Mouse (Mus musculus) myocyte (in vitro differentiated cells): ENCODE results near the gene Hnrnpc. TPM values are rescaled to one million over a fixed set of nuclear protein-coding genes. Genes with fewer than 3 reads are reported as not detected.

ENCODE experiments used
- H3K27me3 ChIP-seq: one replicate; pipeline ENCODE4 v1.6.1; 2011; ENCODE audit not compliant: control insufficient read depth, insufficient read depth, insufficient read length
- H3K36me3 ChIP-seq: one replicate; pipeline ENCODE4 v1.6.1; 2011; ENCODE audit not compliant: control insufficient read depth, insufficient read depth
- H3K4me2 ChIP-seq: one replicate; pipeline ENCODE4 v1.6.1; 2011; ENCODE audit warnings: low read depth, control low read depth
- H3K4me3 ChIP-seq: one replicate; pipeline ENCODE4 v1.5.1; 2011; ENCODE audit warnings: mild to moderate bottlenecking, control low read depth, moderate library complexity
- H3K79me2 ChIP-seq: one replicate; pipeline ENCODE4 v1.6.1; 2011; ENCODE audit not compliant: control insufficient read depth, insufficient read depth
- H3ac ChIP-seq: one replicate; pipeline ENCODE4 v1.6.1; 2011; ENCODE audit not compliant: control insufficient read depth, insufficient read length
- CEBPB ChIP-seq: IDR thresholded peaks from 2 replicates; pipeline ENCODE4 v1.6.1; 2011; ENCODE audit warnings: mild to moderate bottlenecking, moderate library complexity; ENCODE audit not compliant: poor library complexity, insufficient read depth, severe bottlenecking
- E2F4 ChIP-seq: IDR thresholded peaks from one replicate; pipeline ENCODE4 v1.6.1; 2011; ENCODE audit warnings: mild to moderate bottlenecking, control low read depth, moderate library complexity; ENCODE audit not compliant: insufficient read depth
- MAX ChIP-seq: IDR thresholded peaks from one replicate; pipeline ENCODE4 v1.6.1; 2011; ENCODE audit warnings: low read depth, mild to moderate bottlenecking, control low read depth
- MYOD1 ChIP-seq, 3 experiments: IDR thresholded peaks; one replicate each; pipeline ENCODE4 v1.6.1; 2011; ENCODE audit warnings: control low read depth in 2 of 3, low read depth in 2 of 3, mild to moderate bottlenecking in 2 of 3, moderate library complexity in 1 of 3; ENCODE audit not compliant: insufficient read length in 2 of 3, control insufficient read depth in 1 of 3
- MYOG ChIP-seq, 3 experiments: IDR thresholded peaks; one replicate each; pipeline ENCODE4 v1.6.1; 2011; ENCODE audit warnings: control low read depth in 2 of 3, low read depth in 2 of 3, mild to moderate bottlenecking in 2 of 3; ENCODE audit not compliant: insufficient read length in 2 of 3, control insufficient read depth in 1 of 3, insufficient read depth in 1 of 3
- POLR2A ChIP-seq: IDR thresholded peaks from one replicate; pipeline ENCODE4 v1.6.1; 2011; ENCODE audit warnings: low read depth, mild to moderate bottlenecking, control low read depth, moderate library complexity; ENCODE audit not compliant: insufficient read length
- POLR2AphosphoS2 ChIP-seq: IDR thresholded peaks from one replicate; pipeline ENCODE4 v1.6.1; 2011; ENCODE audit warnings: low read depth, control low read depth; ENCODE audit not compliant: insufficient read length
- REST ChIP-seq: IDR thresholded peaks from one replicate; pipeline ENCODE4 v1.6.1; 2011; ENCODE audit warnings: mild to moderate bottlenecking, control low read depth, moderate library complexity; ENCODE audit not compliant: insufficient read depth, insufficient read length
- SRF ChIP-seq: IDR thresholded peaks from one replicate; pipeline ENCODE4 v1.6.1; 2011; ENCODE audit warnings: low read depth; ENCODE audit not compliant: control insufficient read depth, insufficient read length
- TCF12 ChIP-seq: IDR thresholded peaks from one replicate; pipeline ENCODE4 v1.6.1; 2011; ENCODE audit warnings: mild to moderate bottlenecking, control low read depth; ENCODE audit not compliant: poor library complexity, insufficient read depth, severe bottlenecking
- TCF3 ChIP-seq: IDR thresholded peaks from one replicate; pipeline ENCODE4 v1.6.1; 2011; ENCODE audit warnings: low read depth, control low read depth; ENCODE audit not compliant: insufficient read length
- USF1 ChIP-seq: IDR thresholded peaks from one replicate; pipeline ENCODE4 v1.6.1; 2011; ENCODE audit warnings: low read depth, mild to moderate bottlenecking, control low read depth, moderate library complexity
- polyA plus RNA-seq: library from polyadenylated mRNA; unstranded; fragments of >200 nt; fragmentation: generic; extraction: Trizol; gene quantifications from one replicate; pipeline ENCODE4 v1.2.1, GENCODE M21; 2012; ENCODE audit warnings: missing spikeins

The Hnrnpc gene
- polyA plus RNA-seq, 1 experiment: 147 TPM

DNA sequence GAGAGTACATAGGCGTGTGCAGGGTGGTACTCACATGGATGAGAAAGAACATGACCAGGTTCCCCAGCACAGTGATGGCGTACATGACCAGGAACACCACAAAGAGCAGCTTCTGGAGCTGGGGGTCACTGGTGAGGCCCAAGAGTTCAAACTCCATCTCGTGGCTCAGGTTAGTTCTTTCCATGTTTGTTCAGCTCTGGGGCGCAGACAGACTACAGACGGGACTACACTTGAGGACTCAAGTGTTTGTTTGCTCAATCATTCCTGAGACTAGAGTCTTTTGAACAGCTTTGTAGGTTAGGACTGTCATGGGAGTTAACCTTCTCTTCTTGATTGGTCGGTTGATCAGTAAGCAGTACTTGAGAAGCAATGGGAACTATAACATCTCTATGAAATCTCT lies 67.9 kb downstream of the Hnrnpc start:
- no peak for TF ChIP-seq MYOG (IDR thresholded peaks at IDR 0.05; ENCODE audit: control insufficient read depth in 1 of 3, insufficient read depth in 1 of 3, insufficient read length in 2 of 3, low read depth in 2 of 3)
- TF ChIP-seq E2F4: no peak
- no peak for TF ChIP-seq POLR2A
- no peak for TF ChIP-seq SRF
- TF ChIP-seq MYOD1 (IDR thresholded peaks at IDR 0.05; ENCODE audit: control insufficient read depth in 1 of 3, insufficient read length in 2 of 3, low read depth in 2 of 3): no peak
- no peak for TF ChIP-seq TCF12
- no peak for TF ChIP-seq TCF3
- no peak for TF ChIP-seq USF1
- TF ChIP-seq MAX: no peak
- TF ChIP-seq CEBPB: no peak
- TF ChIP-seq POLR2AphosphoS2: no peak
- TF ChIP-seq REST: no peak
- H3K4me2 ChIP-seq: no peak overlapping the region
- H3ac ChIP-seq: no peak overlapping the region
- H3K36me3 ChIP-seq: no peaks in the 10 kb centered on the region
- H3K4me3 ChIP-seq: no peak overlapping the region
- H3K79me2 ChIP-seq: no peaks in the 10 kb centered on the region
- no peaks in the 10 kb centered on the region for H3K27me3 ChIP-seq

DNA sequence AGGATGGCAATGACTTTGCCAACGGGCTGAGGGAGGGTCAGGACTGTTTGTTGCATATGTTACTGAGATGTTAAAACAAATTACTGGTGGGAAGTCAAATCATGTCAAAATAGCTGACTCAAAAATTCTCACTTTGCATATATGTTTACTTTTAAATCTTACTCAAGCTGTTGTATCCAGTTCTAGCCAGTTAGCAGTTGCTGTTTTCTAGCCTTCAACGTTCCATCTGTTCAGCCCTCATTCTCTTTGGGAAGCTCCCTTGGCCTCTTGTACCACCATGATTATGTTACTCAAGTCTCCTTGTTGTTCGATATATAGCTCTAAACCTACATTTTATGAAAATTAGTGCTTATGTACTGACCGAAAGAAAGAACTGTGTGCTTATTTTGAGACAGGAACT lies 77.5 kb downstream of the Hnrnpc start:
- no peak overlapping the region for H3K4me3 ChIP-seq
- no peaks in the 10 kb centered on the region for H3K79me2 ChIP-seq
- H3K4me2 ChIP-seq: no peak overlapping the region
- TF ChIP-seq TCF3: no peak
- no peak for TF ChIP-seq CEBPB
- TF ChIP-seq POLR2AphosphoS2: no peak
- no peak for TF ChIP-seq MYOD1 (IDR thresholded peaks at IDR 0.05; ENCODE audit: control insufficient read depth in 1 of 3, insufficient read length in 2 of 3, low read depth in 2 of 3)
- no peaks in the 10 kb centered on the region for H3K27me3 ChIP-seq
- no peak overlapping the region for H3ac ChIP-seq
- H3K36me3 ChIP-seq: no peaks in the 10 kb centered on the region

DNA sequence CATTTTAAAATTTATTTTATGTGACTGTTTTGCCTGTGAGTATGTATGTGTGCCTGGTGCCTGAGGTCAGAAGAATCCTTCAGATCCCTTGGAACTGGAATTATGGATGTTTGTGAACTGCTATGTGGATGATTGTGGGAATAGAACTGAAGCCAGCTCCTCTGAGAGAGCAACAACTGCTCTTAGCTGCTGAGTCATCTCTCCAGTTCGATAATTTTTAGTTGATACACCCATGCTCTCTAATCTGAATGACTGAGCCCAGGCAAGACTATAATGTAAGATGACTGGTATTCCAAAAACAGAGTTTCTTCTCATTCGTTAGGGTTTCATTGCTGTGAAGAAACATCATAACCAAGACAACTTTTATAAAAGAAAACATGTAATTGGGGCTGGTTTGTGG lies 79.7 kb downstream of the Hnrnpc start:
- no peaks in the 10 kb centered on the region for H3K36me3 ChIP-seq
- no peak overlapping the region for H3ac ChIP-seq
- no peaks in the 10 kb centered on the region for H3K27me3 ChIP-seq
- no peak overlapping the region for H3K4me3 ChIP-seq
- no peak overlapping the region for H3K4me2 ChIP-seq
- H3K79me2 ChIP-seq: no peaks in the 10 kb centered on the region
- TF ChIP-seq MAX: no peak
- TF ChIP-seq TCF3: no peak
- no peak for TF ChIP-seq TCF12
- no peak for TF ChIP-seq MYOD1 (IDR thresholded peaks at IDR 0.05; ENCODE audit: control insufficient read depth in 1 of 3, insufficient read length in 2 of 3, low read depth in 2 of 3)
- no peak for TF ChIP-seq POLR2AphosphoS2
- no peak for TF ChIP-seq REST
- TF ChIP-seq E2F4: no peak
- no peak for TF ChIP-seq CEBPB
- TF ChIP-seq USF1: no peak
- TF ChIP-seq SRF: no peak
- no peak for TF ChIP-seq MYOG (IDR thresholded peaks at IDR 0.05; ENCODE audit: control insufficient read depth in 1 of 3, insufficient read depth in 1 of 3, insufficient read length in 2 of 3, low read depth in 2 of 3)
- TF ChIP-seq POLR2A: no peak

Other genes with a start within 250 kb of the Hnrnpc start
- gene Mettl17, start 219.2 kb downstream of the Hnrnpc start, polyA plus RNA-seq: 24.1 TPM
- 0.12 TPM for gene Slc39a2, start 211.1 kb downstream of the Hnrnpc start, polyA plus RNA-seq
- 31.8 TPM for gene Ndrg2, start 189.9 kb downstream of the Hnrnpc start, polyA plus RNA-seq
- not detected for gene Tppp2, start 185.6 kb downstream of the Hnrnpc start, polyA plus RNA-seq
- not detected for gene Rnase13, start 181.3 kb downstream of the Hnrnpc start, polyA plus RNA-seq
- gene Arhgef40, start 119.3 kb downstream of the Hnrnpc start, polyA plus RNA-seq: 35.0 TPM
- gene Tmem253, start 88.4 kb downstream of the Hnrnpc start, polyA plus RNA-seq: 0.34 TPM
- 13.6 TPM for gene Zfp219, start 83.3 kb downstream of the Hnrnpc start, polyA plus RNA-seq
- gene Olfr221, start 61.6 kb downstream of the Hnrnpc start, polyA plus RNA-seq: not detected
- gene Rpgrip1, start 6.7 kb upstream of the Hnrnpc start, polyA plus RNA-seq: 0.47 TPM
- 11.7 TPM for gene Supt16, start 93.4 kb upstream of the Hnrnpc start, polyA plus RNA-seq
- 19.6 TPM for gene Chd8, start 153.8 kb upstream of the Hnrnpc start, polyA plus RNA-seq
- 26.8 TPM for gene Tox4, start 175.1 kb upstream of the Hnrnpc start, polyA plus RNA-seq
- 4.9 TPM for gene Rab2b, start 175.5 kb upstream of the Hnrnpc start, polyA plus RNA-seq
- 30.5 TPM for gene Mettl3, start 201.1 kb upstream of the Hnrnpc start, polyA plus RNA-seq
- 3.5 TPM for gene Sall2, start 224.7 kb upstream of the Hnrnpc start, polyA plus RNA-seq